Mouse (Mus musculus) embryonic facial prominence, embryonic 15.5 days (tissue): ENCODE data around the gene Wnt5b. TPM values are rescaled to one million over a fixed set of nuclear protein-coding genes. Genes with fewer than 3 reads are reported as not detected.

Source experiments
- ATAC-seq: fragments of 200-750 bp; cut with Nextera tagmentation; 2 replicates; pipeline ENCODE4 v1.8.0; 2017; ENCODE audit warnings: low read depth, moderate TSS enrichment; ENCODE audit not compliant: insufficient number of reproducible peaks, low FRiP score, low TSS enrichment
- H3K27ac ChIP-seq: fragments of 300-500 bp; sonication (generic); replicated peaks from 2 replicates; pipeline ENCODE4 v1.5.1; 2015; ENCODE audit warnings: mild to moderate bottlenecking, inconsistent platforms
- H3K27me3 ChIP-seq: fragments of 300-500 bp; sonication (generic); 2 replicates; pipeline ENCODE4 v1.6.1; 2015; ENCODE audit warnings: inconsistent platforms
- H3K36me3 ChIP-seq: fragments of 300-500 bp; sonication (generic); 2 replicates; pipeline ENCODE4 v1.6.1; 2015; ENCODE audit warnings: mild to moderate bottlenecking, inconsistent platforms
- H3K4me1 ChIP-seq: fragments of 300-500 bp; sonication (generic); 2 replicates; pipeline ENCODE4 v1.6.1; 2015; ENCODE audit warnings: inconsistent platforms
- H3K4me2 ChIP-seq: fragments of 300-500 bp; sonication (generic); replicated peaks from 2 replicates; pipeline ENCODE4 v1.6.1; 2015; ENCODE audit warnings: mild to moderate bottlenecking, inconsistent platforms
- H3K4me3 ChIP-seq: fragments of 300-500 bp; sonication (generic); replicated peaks from 2 replicates; pipeline ENCODE4 v1.5.1; 2015; ENCODE audit warnings: mild to moderate bottlenecking, inconsistent platforms
- H3K9ac ChIP-seq: fragments of 300-500 bp; sonication (generic); 2 replicates; pipeline ENCODE4 v1.6.1; 2015; ENCODE audit warnings: inconsistent platforms
- H3K9me3 ChIP-seq: fragments of 300-500 bp; sonication (generic); replicated peaks from 2 replicates; pipeline ENCODE4 v1.6.1; 2016; ENCODE audit warnings: inconsistent platforms
- WGBS: fragments of 180-500 bp; shearing (Covaris S2); methylation state at CpG from one replicate; pipeline ENCODE4 v1.1.7; 2015; 5-methylcytosine and 5-hydroxymethylcytosine counted together
- polyA plus RNA-seq: library from polyadenylated mRNA; unstranded; fragments of >200 nt; fragmentation: Nextera tagmentation; extraction: Ambion mirVana; gene quantifications from 2 replicates; pipeline ENCODE4 v1.2.1, GENCODE M21; 2015

Wnt5b gene
- polyA plus RNA-seq, 1 experiment from 2014 or later = 9.8 TPM

DNA sequence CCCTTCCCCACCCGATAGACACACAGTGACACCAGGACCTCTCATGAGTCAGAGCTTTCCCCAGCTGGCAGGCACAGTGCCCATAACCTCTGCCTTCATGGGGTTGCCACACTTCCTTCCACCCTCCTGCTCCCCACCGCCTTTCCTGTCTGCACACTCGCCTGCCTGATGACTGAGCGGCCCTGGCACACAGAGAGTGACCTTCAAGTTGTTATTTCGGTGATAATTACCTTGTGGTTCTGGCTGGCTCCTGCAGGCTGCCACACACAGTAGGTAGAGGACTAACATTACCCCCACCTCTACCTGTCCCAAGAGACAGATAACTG lies 147.9 kb downstream of the Wnt5b start:
- Histone ChIP-seq H3K4me1 (no peaks in the 10 kb centered on the region), H3K27ac (no peak overlapping the region), H3K9me3 (no peaks in the 10 kb centered on the region), H3K27me3 (no peaks in the 10 kb centered on the region), H3K4me3 (no peak overlapping the region), H3K9ac (no peak overlapping the region), H3K4me2 (no peak overlapping the region), H3K36me3 (no peaks in the 10 kb centered on the region)
- 44% methylated on average over 5 of the region's 5 CpGs for WGBS
- ATAC-seq = no peak; the same call in 1 of the 2 replicates

DNA sequence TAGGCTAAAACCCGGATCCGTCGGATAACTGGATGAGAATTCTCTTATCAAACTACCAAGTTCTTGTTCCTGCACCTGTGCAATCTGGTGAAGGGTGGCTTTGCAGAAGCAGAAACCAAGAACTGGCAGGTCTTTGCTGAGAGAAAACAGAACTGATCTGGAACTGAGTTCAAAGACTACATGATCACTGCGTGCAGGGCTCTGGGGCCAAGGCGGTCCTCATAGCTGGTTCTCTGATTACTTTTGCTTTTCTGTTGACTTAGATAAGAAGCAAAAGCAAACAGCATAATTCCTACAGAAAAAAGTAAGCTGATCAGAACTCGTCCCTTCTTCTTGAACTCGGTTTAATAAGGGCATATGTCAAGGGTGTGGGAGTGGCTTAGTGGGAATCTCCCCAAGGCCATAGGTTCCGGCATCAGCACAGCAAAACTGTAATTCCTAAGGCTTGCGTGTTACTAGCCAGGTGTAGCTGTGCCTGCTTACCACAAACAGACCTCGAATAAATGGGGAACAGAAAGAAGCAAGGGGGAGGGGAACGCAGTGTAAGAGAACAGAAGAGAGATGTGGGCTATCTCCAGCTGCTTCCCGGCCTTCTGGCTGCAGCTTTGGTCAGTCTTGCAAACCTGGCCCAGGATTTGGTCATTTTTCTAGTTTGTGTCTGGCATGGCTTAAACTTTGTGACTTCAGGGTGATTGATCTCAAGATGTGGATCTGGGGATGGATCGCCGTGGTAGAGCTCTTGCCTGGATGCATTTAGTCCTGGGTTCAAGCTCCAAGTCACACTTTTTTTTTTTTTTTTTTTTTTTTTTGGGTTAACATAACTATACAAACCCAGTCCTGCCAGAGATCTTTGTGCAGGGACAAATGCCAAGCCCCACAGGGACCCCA lies 148.5 kb downstream of the Wnt5b start:
- Histone ChIP-seq H3K27me3 (no peaks in the 10 kb centered on the region), H3K27ac (no peak overlapping the region), H3K9ac (no peak overlapping the region), H3K36me3 (no peaks in the 10 kb centered on the region), H3K4me3 (no peak overlapping the region), H3K9me3 (no peaks in the 10 kb centered on the region), H3K4me1 (no peaks in the 10 kb centered on the region), H3K4me2 (no peak overlapping the region)
- WGBS = 71% methylated on average over 14 of the region's 14 CpGs
- no peak for ATAC-seq

DNA sequence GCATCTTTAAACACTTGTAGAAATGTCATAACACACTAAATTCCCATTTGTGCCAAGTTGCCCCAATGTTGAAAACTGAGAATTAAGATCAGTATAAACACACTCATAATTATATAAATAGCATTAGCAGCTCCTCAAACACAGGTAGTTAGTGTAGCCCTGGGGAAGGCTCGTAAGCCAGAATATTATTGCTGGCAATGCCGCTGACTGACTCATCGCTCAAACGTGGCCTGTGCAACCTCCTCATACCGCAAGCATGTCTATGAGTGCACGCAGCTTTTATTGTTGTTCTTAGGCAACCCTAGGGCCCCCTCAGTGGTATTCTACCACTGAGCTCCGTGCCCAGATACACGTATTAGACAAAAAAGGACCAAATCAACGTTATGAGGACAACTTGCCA lies 151.3 kb downstream of the Wnt5b start:
- no peak overlapping the region for H3K4me3 ChIP-seq
- peaks cover 5% of the 10 kb centered on the region; the same call in 1 of the 2 replicates for H3K4me1 ChIP-seq
- WGBS = 75% methylated on average over 9 of the region's 9 CpGs
- no peak overlapping the region for H3K9ac ChIP-seq
- H3K27me3 ChIP-seq = no peaks in the 10 kb centered on the region
- no peak overlapping the region for H3K27ac ChIP-seq
- no peak for ATAC-seq
- no peak overlapping the region for H3K4me2 ChIP-seq
- H3K36me3 ChIP-seq = no peaks in the 10 kb centered on the region
- H3K9me3 ChIP-seq = no peaks in the 10 kb centered on the region

DNA sequence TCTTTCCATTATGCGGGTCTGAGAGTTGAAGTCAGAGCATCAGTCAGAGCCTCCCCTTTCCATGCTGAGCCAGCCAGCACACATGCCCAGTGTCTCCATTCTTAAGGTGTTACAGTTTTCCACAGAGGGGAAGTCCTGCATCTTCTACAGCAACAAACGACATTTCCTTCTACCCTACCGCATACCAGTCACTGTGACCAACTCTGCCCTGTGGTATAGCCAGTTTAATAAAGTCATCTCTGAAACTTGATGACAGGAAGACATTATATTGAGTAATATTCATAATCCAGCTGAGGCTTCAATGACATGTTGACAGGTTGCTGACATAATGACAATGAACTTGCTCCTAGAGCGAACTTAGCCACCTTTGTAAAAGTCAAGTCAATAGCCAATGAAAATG lies 153.4 kb downstream of the Wnt5b start:
- Histone ChIP-seq H3K27ac (no peak overlapping the region), H3K9me3 (no peaks in the 10 kb centered on the region), H3K36me3 (no peaks in the 10 kb centered on the region), H3K4me1 (peaks cover 14% of the 10 kb centered on the region), H3K9ac (no peak overlapping the region), H3K27me3 (no peaks in the 10 kb centered on the region), H3K4me3 (no peak overlapping the region), H3K4me2 (no peak overlapping the region)
- no peak for ATAC-seq
- 86% methylated on average over 4 of the region's 4 CpGs for WGBS

DNA sequence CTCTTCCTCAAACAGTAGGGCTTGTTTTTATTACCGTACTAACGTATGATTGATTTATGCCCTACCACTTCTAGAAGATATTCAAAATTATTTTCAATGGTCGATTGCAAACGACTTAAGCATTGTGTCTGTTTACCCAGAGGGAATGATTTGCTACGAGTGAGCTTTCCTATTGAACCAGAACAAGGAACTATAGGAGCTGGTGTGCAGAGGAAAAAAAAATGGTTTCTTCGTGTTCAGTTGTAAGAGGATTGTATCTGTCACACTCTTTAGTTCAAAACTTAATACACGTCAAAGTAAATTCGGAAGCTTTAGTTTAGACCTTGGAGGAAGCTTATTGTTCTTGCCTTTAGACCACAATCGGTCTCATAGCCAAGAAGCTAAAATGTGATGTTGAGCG lies 155.1 kb downstream of the Wnt5b start:
- WGBS = 19% methylated on average over 10 of the region's 10 CpGs
- Histone ChIP-seq H3K4me3 (peak overlapping the region; percentile 82), H3K9ac (peak overlapping the region; percentile 73)

DNA sequence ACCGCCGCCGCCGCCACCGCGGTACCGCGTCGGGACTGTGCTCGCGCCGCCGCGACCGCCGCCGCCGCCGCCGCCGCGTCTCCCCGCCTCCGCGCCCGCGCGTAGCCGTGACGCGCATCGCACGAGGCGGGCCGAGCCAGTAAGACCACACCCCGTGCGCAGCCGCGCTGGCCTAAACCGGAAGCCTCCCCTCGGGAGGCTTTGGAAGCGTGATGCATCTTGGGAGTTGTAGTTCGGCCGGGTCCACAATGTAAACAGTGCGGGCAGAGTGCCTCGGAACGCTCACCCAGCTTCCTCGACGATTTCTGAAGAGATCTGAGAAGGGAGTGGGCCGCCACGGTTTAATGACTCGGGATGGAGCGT lies 155.5 kb downstream of the Wnt5b start:
- peak overlapping the region; percentile 73 for H3K9ac ChIP-seq
- H3K27me3 ChIP-seq = no peaks in the 10 kb centered on the region
- no peaks in the 10 kb centered on the region for H3K9me3 ChIP-seq
- peaks cover 14% of the 10 kb centered on the region for H3K4me1 ChIP-seq
- peak; percentile 99 for ATAC-seq
- peak overlapping the region; percentile 65 for H3K4me2 ChIP-seq
- peak overlapping the region; percentile 88 for H3K27ac ChIP-seq
- under 1% methylated on average over 52 of the region's 53 CpGs for WGBS
- no peaks in the 10 kb centered on the region for H3K36me3 ChIP-seq
- H3K4me3 ChIP-seq = peak overlapping the region; percentile 82

More for the DNA sequence above, 155.1 kb downstream of the Wnt5b start:
- Histone ChIP-seq H3K9me3 (no peaks in the 10 kb centered on the region), H3K36me3 (no peaks in the 10 kb centered on the region), H3K27ac (peak overlapping the region; percentile 88), H3K4me1 (peaks cover 14% of the 10 kb centered on the region), H3K4me2 (peak overlapping the region; percentile 65), H3K27me3 (no peaks in the 10 kb centered on the region)
- no peak for ATAC-seq

DNA sequence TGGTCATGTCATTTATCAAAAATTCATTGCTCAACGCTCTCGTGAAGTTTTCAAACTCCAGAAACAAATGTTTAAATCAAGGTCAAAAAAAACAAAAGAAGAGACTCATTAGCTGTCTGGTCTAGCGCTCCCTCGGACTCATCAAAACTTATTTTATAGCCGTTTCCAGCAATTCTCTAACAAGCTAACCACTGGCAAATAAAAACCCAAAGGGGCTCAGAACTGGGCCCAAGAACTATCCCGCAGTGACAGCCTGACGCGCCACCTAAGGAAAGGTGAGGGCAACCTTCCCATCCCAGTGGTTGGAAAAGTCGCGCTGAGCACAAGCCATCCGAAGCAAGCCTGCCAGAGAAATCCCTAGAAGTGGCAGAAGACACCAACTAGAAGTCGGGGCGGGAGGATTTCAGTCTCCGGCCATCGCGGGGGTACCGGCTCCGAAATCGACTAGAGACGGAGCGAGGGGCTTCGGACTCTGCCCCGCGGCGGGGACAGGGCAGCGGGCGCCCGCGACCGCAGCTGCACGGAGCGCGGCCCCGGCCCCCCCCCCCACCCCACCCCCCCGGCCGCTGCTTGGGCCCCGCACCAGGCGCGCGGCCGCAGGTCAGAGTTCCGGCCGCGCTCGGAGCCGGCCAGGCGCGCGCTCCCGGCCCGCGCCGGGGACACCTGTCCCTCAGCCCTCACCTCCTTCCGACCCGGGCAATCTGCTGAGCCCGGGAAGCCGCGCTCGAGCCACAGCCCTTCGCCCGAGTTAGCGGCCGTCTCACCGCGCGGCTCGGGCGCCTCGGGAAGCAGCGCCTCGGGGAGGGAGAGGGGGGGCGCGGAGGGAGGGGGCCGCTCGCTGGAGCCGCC lies 156.1 kb downstream of the Wnt5b start:
- H3K27ac ChIP-seq = peak overlapping the region; percentile 84
- peak overlapping the region; percentile 82 for H3K4me3 ChIP-seq
- no peaks in the 10 kb centered on the region for H3K36me3 ChIP-seq
- no peaks in the 10 kb centered on the region for H3K9me3 ChIP-seq
- peaks cover 14% of the 10 kb centered on the region for H3K4me1 ChIP-seq
- WGBS = under 1% methylated on average over 41 of the region's 76 CpGs
- H3K27me3 ChIP-seq = no peaks in the 10 kb centered on the region
- H3K9ac ChIP-seq = peak overlapping the region; percentile 73
- peak; percentile 81 for ATAC-seq
- H3K4me2 ChIP-seq = peak overlapping the region; percentile 65

DNA sequence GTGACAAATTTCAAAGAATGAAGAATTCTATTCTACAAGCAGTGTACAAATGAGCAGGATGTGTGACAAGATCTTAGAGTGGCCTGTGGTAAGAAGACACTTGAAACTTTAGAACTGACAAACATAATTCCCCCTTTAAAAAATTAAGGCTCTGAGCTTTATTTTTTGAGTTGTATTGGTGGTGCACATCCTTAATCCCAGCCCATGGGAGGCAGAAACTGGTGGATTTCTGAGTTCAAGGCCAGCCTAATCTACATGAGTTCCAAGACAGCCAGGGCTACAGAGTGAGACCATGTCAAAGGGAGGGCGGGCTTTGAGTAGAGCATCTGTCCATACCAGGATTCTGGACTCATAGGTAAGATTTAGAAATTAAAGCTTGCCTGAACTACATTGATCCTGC lies 157.3 kb downstream of the Wnt5b start:
- 81% methylated on average over 1 of the region's 1 CpGs for WGBS
- Histone ChIP-seq H3K36me3 (no peaks in the 10 kb centered on the region), H3K4me3 (0 out of 2 replicates have a peak overlapping the region, but pooled peaks have one; percentile 82), H3K27ac (no peak overlapping the region), H3K27me3 (no peaks in the 10 kb centered on the region), H3K9me3 (no peaks in the 10 kb centered on the region), H3K4me2 (peak overlapping the region; percentile 65; the same call in 1 of the 2 replicates), H3K4me1 (peaks cover 14% of the 10 kb centered on the region), H3K9ac (no peak overlapping the region)
- ATAC-seq = no peak

DNA sequence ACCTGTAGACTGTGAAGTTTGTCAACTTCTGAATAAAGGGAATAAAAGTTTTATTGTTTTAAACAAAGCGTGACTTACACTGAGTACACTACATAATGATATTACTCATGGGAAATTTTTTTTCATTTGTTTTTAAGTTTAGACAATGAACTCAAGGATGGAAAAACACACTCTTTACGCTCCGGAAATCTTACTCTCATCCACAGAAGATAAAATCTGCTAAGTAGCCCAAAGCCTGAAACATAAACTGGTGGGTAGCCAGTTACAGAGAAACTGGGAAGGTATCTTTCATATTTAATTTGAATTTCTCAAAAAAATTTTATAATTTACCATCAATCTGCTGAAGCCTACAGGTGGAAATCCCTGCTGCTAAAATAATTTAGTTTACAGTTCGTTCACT lies 157.7 kb downstream of the Wnt5b start:
- peaks cover 14% of the 10 kb centered on the region for H3K4me1 ChIP-seq
- no peak overlapping the region for H3K27ac ChIP-seq
- 76% methylated on average over 4 of the region's 4 CpGs for WGBS
- H3K36me3 ChIP-seq = no peaks in the 10 kb centered on the region
- no peak overlapping the region for H3K9ac ChIP-seq
- no peak for ATAC-seq
- H3K4me2 ChIP-seq = no peak overlapping the region
- no peak overlapping the region for H3K4me3 ChIP-seq
- H3K9me3 ChIP-seq = no peaks in the 10 kb centered on the region
- no peaks in the 10 kb centered on the region for H3K27me3 ChIP-seq

DNA sequence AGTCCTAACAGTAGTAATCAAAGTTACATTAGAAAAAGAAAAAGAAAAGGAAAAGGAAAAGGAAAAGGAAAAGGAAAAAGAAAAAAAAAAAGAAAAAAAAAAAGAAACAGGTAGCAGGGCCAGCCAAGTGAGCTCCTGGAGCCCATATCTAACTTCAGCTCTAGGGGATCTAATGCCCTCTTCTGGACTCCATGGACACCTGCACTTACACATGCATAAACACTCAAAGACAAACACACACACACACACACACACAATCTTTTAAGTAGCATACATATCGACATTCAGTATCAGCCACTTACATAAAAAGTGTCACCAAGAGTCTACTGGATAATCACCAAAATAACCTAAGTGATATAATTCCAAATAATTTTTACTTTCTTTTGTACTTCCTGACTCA lies 158.5 kb downstream of the Wnt5b start:
- no peak overlapping the region for H3K27ac ChIP-seq
- no peaks in the 10 kb centered on the region for H3K9me3 ChIP-seq
- ATAC-seq = no peak
- H3K27me3 ChIP-seq = no peaks in the 10 kb centered on the region
- H3K36me3 ChIP-seq = no peaks in the 10 kb centered on the region
- H3K4me3 ChIP-seq = no peak overlapping the region
- H3K4me2 ChIP-seq = no peak overlapping the region
- 100% methylated on average over 1 of the region's 1 CpGs for WGBS
- H3K4me1 ChIP-seq = peaks cover 14% of the 10 kb centered on the region
- no peak overlapping the region for H3K9ac ChIP-seq
